Mouse (Mus musculus) gastrocnemius, adult 8-10 months (tissue): Measurements from ENCODE around the gene Amy2a3. TPM values are rescaled to one million over a fixed set of nuclear protein-coding genes. Genes with fewer than 3 reads are reported as not detected.
"Not testable (repeated sequence)": the region's sequence is repeated elsewhere in the genome, so short reads cannot be mapped to it uniquely, and the experiment has no call there.

Source experiments
- DNase-seq, 2 experiments: peaks; one replicate each; pipeline ENCODE4 v3.0.0; 2022; ENCODE audit warnings: low spot score in 2 of 2
- total RNA-seq, 4 experiments: library from RNA; stranded (reverse); gene quantifications; 2 replicates each; pipeline ENCODE4 v1.2.4; 2022

Gene Amy2a3
- total RNA-seq, result not detected

DNA sequence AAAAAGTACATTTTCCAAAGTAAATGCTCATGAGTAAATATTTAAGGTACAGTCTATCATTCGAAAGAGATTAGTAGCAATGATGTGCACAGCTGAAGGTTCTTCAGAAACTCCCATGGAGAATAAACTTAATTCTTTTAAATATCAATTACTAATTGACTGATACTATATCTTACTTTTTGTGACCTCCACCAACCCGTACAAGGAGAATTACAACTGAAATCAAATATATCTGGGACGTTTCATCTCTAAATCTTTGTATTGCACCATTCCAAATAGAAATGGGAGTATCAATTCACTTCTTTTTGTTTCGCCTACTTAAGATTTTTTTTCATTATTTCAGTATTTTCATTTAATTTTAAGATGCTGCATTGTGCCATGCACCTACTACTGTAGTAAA is at the start of gene Amy2a3:
Gene Amy2a3, minus strand, starts transcription at position 101 of the 400 bp plus-strand sequence.
- not testable (repeated sequence) for DNase-seq

GRCm38 (mm10) chr3:113356558-113356957 is 32.7 kb upstream of the Amy2a3 start, which contains the start of gene Amy2a2:
Gene Amy2a2 (minus strand): TSS chr3:113356658.
- not testable (repeated sequence) for DNase-seq

DNA sequence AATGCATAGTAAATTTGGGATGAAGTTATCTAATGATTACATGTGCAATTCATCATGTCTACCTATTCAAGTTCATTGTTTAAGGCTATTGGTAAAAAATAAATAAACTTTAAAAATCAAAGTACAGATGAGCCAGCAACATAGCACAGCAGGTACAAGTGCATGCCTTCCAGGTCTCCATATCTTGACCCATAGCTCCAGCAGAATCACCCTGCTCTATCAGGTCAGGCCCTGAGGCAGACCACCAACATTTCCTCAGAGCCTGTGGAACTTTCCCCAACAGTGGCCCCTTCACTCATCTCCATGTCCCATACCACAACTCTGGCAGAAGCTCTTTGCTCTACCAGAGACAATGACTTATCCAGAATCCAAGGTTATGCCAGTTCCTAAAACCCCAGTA is 21.6 kb upstream of the Amy2a3 start:
- not testable (repeated sequence) for DNase-seq

- DNase-seq, result not testable (repeated sequence)
Measured at GRCm38 (mm10) chr3:113312937-113313336, 10.9 kb downstream of the Amy2a3 start.

DNA sequence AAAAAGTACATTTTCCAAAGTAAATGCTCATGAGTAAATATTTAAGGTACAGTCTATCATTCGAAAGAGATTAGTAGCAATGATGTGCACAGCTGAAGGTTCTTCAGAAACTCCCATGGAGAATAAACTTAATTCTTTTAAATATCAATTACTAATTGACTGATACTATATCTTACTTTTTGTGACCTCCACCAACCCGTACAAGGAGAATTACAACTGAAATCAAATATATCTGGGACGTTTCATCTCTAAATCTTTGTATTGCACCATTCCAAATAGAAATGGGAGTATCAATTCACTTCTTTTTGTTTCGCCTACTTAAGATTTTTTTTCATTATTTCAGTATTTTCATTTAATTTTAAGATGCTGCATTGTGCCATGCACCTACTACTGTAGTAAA is 32.5 kb downstream of the Amy2a3 start, which contains the start of gene Amy2a4:
Gene Amy2a4, minus strand, starts transcription at position 101 of the 400 bp plus-strand sequence.
- not testable (repeated sequence) for DNase-seq

- not testable (repeated sequence) for DNase-seq
Measured at GRCm38 (mm10) chr3:113280285-113280684, 43.6 kb downstream of the Amy2a3 start.

GRCm38 (mm10) chr3:113279586-113279985 is 44.3 kb downstream of the Amy2a3 start:
- DNase-seq, result not testable (repeated sequence)

Other genes with a start within 250 kb of the Amy2a3 start
- not detected for gene Amy2a5, start 65.2 kb downstream of the Amy2a3 start, total RNA-seq
- not detected for gene Amy2a4, start 32.6 kb downstream of the Amy2a3 start, total RNA-seq
- gene Amy2a2, start 32.6 kb upstream of the Amy2a3 start, total RNA-seq, result not detected
- gene Amy2a1, start 208.4 kb upstream of the Amy2a3 start, total RNA-seq, result not detected